Mouse (Mus musculus): ENCODE data around the gene Nelfa. TPM values are rescaled to one million over a fixed set of nuclear protein-coding genes. Genes with fewer than 3 reads are reported as not detected.

Gene Nelfa
- polyA plus RNA-seq, 1 experiment from 2014 or later, result 22.3 TPM

DNA sequence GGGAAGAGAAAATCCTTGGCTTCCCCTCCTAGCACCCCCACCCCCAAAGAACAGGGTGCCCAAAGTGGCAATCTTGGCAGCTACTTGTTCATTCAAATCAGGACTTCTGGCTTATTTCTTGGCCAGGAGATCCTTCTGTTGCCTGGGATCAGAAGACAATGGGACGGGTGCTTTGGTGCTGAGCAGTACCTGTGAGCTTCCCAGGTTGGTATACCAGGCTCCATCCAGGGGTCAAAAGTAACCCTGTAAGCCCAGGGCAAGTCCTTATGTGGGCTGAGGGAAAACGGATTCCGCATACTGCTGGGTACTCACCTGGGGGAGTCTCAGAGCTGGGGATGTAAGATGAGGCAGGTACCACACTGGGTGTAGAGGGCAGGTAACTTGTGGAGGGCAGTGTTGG lies 36.1 kb downstream of the Nelfa start:
- H3K79me2 ChIP-seq (ENCODE audit: inconsistent target), result no peaks in the 10 kb centered on the region
- 91% methylated on average over 3 of the region's 3 CpGs for WGBS (ENCODE audit: missing documents)
- no peak overlapping the region for H3K27ac ChIP-seq
- peaks cover 80% of the 10 kb centered on the region for H3K36me3 ChIP-seq (ENCODE audit: inconsistent target)
- H3K4me3 ChIP-seq (ENCODE audit: inconsistent target), result no peak overlapping the region

DNA sequence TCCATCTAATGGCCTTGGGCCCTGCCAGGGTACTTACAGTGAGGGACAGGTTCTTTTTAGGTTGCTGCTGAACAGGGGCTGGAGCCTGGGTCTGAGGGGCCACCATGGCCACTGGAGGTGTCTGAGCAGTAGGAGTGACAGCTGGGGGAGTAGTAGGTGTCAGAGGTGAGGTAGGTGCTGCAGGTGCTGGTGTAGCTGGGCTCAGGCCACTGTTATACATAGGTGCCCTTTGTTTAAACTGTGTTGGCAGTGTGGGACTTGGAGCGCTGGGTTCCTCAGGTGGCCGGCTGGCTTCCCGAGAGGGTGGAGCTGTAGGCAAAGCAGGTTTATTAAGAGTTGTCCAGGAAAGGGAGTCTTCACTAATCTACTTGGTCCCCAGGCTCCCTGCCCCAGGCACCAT lies 37.0 kb downstream of the Nelfa start:
- no peak overlapping the region for H3K27ac ChIP-seq
- no peak overlapping the region for H3K4me3 ChIP-seq (ENCODE audit: inconsistent target)
- no peaks in the 10 kb centered on the region for H3K79me2 ChIP-seq (ENCODE audit: inconsistent target)
- H3K36me3 ChIP-seq (ENCODE audit: inconsistent target), result peaks cover 88% of the 10 kb centered on the region
- WGBS (ENCODE audit: missing documents), result 100% methylated on average over 3 of the region's 3 CpGs

DNA sequence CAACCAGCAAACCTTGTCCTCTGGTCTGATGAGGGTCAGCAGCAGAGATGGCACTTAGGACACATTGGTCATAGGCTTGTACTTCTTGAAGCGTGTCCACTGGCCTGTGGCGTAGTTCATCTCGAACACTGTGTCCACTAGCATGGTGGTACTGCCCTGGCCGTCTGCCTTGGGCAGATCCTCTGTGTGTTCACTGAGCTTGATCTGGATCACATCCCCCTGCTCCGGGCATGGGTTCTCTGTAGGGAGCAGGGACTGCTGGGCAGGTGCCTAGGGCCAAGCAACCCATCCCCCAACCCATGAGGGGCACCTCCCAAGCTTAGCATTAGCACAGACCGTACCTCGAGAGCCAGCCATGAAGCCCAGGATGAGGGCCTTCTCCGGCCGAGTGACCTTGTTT lies 37.5 kb downstream of the Nelfa start:
- H3K79me2 ChIP-seq (ENCODE audit: inconsistent target), result no peaks in the 10 kb centered on the region
- 97% methylated on average over 9 of the region's 9 CpGs for WGBS (ENCODE audit: missing documents)
- H3K27ac ChIP-seq, result no peak overlapping the region
- H3K36me3 ChIP-seq (ENCODE audit: inconsistent target), result peaks cover 94% of the 10 kb centered on the region
- H3K4me3 ChIP-seq (ENCODE audit: inconsistent target), result no peak overlapping the region

DNA sequence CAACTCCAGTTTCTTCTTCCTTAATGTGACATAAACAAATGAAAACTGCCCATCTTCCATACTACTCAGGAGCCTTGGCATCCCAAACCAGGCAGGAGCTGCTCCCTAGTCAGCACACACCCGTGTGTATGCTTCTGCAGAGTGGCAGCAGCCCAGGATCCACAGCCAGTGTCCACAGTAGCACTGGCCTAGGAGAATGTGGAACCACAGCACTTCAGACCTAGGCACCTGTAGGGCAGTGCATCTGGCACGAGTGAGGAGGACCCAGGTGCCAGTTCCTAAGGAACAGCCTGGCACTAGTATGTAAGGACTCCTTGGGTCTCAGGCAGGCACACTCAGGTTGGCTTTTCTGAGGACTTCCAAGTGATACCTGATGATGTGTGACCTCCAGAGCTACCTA lies 39.1 kb downstream of the Nelfa start:
- H3K36me3 ChIP-seq (ENCODE audit: inconsistent target), result peaks cover 97% of the 10 kb centered on the region
- no peaks in the 10 kb centered on the region for H3K79me2 ChIP-seq (ENCODE audit: inconsistent target)
- no peak overlapping the region for H3K27ac ChIP-seq
- H3K4me3 ChIP-seq (ENCODE audit: inconsistent target), result no peak overlapping the region
- WGBS (ENCODE audit: missing documents), result 85% methylated on average over 2 of the region's 2 CpGs

DNA sequence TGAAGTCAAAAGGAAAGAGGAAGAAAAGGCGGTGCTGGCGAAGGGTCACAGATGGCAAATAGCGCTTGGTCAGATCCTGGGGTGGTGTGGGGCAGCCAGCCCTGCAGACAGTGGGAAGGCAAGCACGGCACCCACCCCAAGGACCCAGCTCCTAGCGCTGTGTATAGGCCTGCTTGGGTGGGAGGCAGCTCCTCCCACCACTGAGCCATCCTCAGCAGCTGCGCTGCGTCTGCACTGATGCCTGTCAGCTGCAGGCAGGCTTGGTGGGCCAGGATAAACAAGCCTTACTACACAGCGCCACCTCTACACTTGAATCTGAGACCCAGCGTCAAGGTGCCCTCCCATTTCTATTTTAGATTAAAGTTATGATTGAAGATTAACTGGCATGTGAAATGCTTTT lies 41.1 kb downstream of the Nelfa start:
- Histone ChIP-seq H3K4me3 (ENCODE audit: inconsistent target) (no peak overlapping the region), H3K27ac (no peak overlapping the region), H3K79me2 (ENCODE audit: inconsistent target) (no peaks in the 10 kb centered on the region), H3K36me3 (ENCODE audit: inconsistent target) (peaks cover 90% of the 10 kb centered on the region)
- WGBS (ENCODE audit: missing documents), result 98% methylated on average over 8 of the region's 9 CpGs

DNA sequence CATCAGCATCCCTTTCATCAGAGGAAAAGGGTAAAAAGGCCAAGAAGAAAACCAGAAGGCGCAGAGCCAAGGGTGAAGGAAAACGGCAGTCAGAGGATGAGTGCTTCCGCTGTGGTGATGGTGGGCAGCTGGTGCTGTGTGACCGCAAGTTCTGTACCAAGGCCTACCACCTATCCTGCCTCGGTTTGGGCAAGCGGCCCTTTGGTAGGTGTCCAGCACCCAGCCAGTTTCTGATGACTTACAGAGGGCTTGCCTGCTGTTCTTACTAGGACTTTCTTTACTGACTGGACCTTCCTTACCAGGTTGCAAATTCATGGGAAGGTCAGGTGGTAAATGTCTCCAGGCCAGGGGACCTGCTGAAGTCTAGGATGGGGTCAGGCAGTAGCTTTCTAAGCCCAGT lies 42.8 kb downstream of the Nelfa start:
- no peak overlapping the region for H3K4me3 ChIP-seq (ENCODE audit: inconsistent target)
- H3K36me3 ChIP-seq (ENCODE audit: inconsistent target), result peaks cover 79% of the 10 kb centered on the region
- no peak overlapping the region for H3K27ac ChIP-seq
- 89% methylated on average over 6 of the region's 6 CpGs for WGBS (ENCODE audit: missing documents)
- no peaks in the 10 kb centered on the region for H3K79me2 ChIP-seq (ENCODE audit: inconsistent target)

DNA sequence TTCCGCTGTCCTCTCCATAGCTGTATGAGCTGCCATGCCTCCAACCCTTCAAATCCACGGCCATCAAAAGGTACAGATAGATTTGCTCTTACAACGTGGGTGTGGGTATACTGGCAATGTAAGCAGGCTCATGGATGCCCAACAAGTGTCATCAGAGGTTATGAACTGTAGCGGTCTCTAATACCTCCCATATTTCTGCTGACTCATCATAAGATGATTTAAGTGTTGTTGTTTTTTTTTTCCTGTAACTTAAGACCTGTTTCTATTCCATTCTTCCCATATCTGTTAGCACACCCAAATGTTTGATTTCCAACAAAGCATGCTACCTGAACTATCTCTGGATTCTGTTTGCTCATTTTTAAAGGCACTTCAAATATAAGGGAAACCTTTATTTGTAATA lies 55.1 kb downstream of the Nelfa start:
- Histone ChIP-seq H3K4me3 (ENCODE audit: inconsistent target) (no peak overlapping the region), H3K79me2 (ENCODE audit: inconsistent target) (no peaks in the 10 kb centered on the region), H3K36me3 (ENCODE audit: inconsistent target) (peaks cover 51% of the 10 kb centered on the region), H3K27ac (no peak overlapping the region)
- WGBS (ENCODE audit: missing documents), result 96% methylated on average over 4 of the region's 4 CpGs

DNA sequence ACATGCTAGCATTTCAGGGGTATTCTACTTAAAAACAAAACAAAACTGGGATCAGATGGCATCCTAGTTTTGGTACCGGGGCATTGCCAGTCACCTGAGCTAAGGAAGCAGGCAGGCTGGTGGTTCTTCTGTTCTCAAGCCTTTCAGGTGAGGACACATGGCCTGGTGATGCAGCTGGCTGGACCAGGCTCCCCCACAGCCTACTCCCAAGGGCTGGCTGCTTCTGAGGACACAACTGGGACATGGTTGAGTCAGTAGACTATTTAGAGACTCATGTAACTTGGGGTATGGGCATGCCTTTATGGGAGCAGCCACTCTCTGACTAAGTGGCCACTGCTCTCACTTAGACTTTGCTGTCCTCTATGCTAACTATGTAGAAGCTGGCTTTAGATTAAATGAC lies 60.7 kb downstream of the Nelfa start:
- H3K36me3 ChIP-seq (ENCODE audit: inconsistent target), result peaks cover 23% of the 10 kb centered on the region
- 100% methylated on average over 1 of the region's 1 CpGs for WGBS (ENCODE audit: missing documents)
- no peaks in the 10 kb centered on the region for H3K79me2 ChIP-seq (ENCODE audit: inconsistent target)
- no peak overlapping the region for H3K27ac ChIP-seq
- H3K4me3 ChIP-seq (ENCODE audit: inconsistent target), result no peak overlapping the region

DNA sequence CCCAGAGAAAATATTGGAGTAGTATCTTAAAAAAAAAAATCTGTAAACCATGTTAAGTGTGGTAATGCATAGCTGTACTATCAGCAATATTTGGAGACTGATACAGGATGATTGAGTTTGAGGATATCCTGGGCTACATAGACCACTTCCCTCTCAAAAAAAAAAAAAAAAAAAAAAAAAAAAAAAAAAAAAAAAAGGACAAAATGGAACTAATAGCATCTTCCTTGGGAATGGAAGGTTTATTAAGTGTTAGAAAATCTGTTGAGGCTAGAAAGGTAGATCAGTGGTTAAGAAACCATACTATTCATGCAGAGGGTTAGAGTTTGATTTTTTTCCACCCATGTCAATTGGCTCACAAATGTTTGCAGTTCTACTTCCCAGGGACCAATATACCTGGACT lies 78.5 kb downstream of the Nelfa start:
- peaks cover 34% of the 10 kb centered on the region for H3K36me3 ChIP-seq (ENCODE audit: inconsistent target)
- peaks cover 38% of the 10 kb centered on the region for H3K79me2 ChIP-seq (ENCODE audit: inconsistent target)
- H3K27ac ChIP-seq, result no peak overlapping the region
- H3K4me3 ChIP-seq (ENCODE audit: inconsistent target), result no peak overlapping the region

DNA sequence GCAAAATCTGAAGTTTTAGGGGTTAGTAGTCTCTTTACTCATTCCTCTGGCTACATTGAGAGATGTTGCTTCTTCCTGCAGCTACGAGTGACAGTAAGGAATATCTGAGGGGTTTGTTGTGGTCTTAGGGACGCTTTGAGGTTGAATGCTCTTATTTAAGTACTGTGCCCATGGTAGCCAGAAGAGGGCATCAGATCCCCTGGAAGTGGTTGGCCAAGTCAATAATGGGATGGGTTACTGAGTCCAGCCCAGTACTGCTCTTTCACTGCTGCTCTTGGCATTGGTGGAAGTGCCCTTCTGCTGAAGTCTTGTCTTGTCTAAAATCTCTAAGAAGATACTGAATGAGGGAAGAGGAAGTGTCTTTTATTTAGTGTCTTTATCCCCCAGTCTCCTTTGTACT lies 82.2 kb downstream of the Nelfa start:
- 85% methylated on average over 2 of the region's 2 CpGs for WGBS (ENCODE audit: missing documents)
- H3K36me3 ChIP-seq (ENCODE audit: inconsistent target), result peaks cover 19% of the 10 kb centered on the region
- peaks cover 56% of the 10 kb centered on the region for H3K79me2 ChIP-seq (ENCODE audit: inconsistent target)
- H3K4me3 ChIP-seq (ENCODE audit: inconsistent target), result no peak overlapping the region
- no peak overlapping the region for H3K27ac ChIP-seq

DNA sequence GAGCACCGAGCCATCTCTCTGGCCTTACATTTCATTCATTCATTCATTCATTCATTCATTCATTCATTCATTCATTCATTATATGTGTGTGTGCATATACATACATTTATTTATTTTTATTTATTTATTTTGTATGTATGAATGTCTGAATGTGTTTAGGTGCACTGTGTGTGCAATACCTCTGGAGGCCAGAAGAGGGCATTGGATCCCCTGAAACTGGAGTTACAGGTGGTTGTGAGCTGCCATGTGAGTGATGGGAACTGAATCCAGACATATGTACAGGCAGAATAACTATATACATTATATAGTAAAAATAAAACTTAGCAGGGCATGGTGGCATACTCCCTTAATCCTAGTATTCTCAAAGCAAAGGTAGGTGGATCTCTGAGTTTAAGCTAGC lies 83.1 kb downstream of the Nelfa start:
- Histone ChIP-seq H3K4me3 (ENCODE audit: inconsistent target) (no peak overlapping the region), H3K27ac (no peak overlapping the region), H3K36me3 (ENCODE audit: inconsistent target) (peaks cover 19% of the 10 kb centered on the region), H3K79me2 (ENCODE audit: inconsistent target) (peaks cover 65% of the 10 kb centered on the region)
- 100% methylated on average over 1 of the region's 1 CpGs for WGBS (ENCODE audit: missing documents)

DNA sequence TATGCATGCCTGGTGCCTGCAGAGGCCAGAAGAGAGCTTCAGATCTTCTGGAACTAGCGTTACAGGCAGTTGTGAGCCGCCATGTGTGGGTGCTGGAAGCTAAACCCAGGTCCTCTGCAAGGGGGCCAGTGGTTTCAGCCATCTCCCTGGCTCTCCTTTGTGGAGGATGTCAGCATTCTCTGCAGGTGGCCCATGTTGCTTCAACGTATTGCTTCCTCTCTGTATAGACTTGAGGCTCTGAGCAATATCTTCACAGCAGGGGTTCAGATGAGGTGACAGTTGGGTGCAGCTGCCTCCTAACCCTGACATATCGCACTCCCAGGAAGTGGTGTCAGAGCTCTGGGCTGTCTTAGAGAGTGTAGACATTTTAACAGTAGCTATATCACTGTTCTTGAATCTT lies 84.7 kb downstream of the Nelfa start:
- H3K79me2 ChIP-seq (ENCODE audit: inconsistent target), result peaks cover 81% of the 10 kb centered on the region
- H3K36me3 ChIP-seq (ENCODE audit: inconsistent target), result peaks cover 13% of the 10 kb centered on the region
- no peak overlapping the region for H3K27ac ChIP-seq
- no peak overlapping the region for H3K4me3 ChIP-seq (ENCODE audit: inconsistent target)
- 95% methylated on average over 4 of the region's 4 CpGs for WGBS (ENCODE audit: missing documents)

Other genes starting within 250 kb of the Nelfa start
- gene Fgfr3, start 214.7 kb downstream of the Nelfa start, polyA plus RNA-seq (2018), result not detected in 3 replicates
- gene Letm1, start 153.6 kb downstream of the Nelfa start, polyA plus RNA-seq (2018), result 18.0 to 31.8 TPM (median 23.1 TPM) in 3 replicates
- gene Nsd2, start 115.7 kb downstream of the Nelfa start, polyA plus RNA-seq (2018), result 12.0 to 50.3 TPM (median 18.1 TPM) in 3 replicates
- 8.0 to 61.4 TPM (median 19.0 TPM) in 3 replicates for gene Gm1673, start 47.0 kb upstream of the Nelfa start, polyA plus RNA-seq (2018)
- 1.8 to 9.4 TPM (median 5.4 TPM) in 3 replicates for gene Nat8l, start 59.6 kb upstream of the Nelfa start, polyA plus RNA-seq (2018)
- gene Poln, start 233.0 kb upstream of the Nelfa start, polyA plus RNA-seq (2018), result 0.07 to 0.28 TPM in 2 of 3 replicates, not detected in the other
- 11.3 to 21.0 TPM (median 14.3 TPM) in 3 replicates for gene Haus3, start 233.1 kb upstream of the Nelfa start, polyA plus RNA-seq (2018)